Mouse (Mus musculus) monocyte, adult 5-6 weeks (primary cell): ENCODE measurements at regions not wholly inside any gene's neighbourhood (a gene's known extent, or its start where the extent isn't known, plus 50 kb on each side); places are given as distances from the start of the nearest gene placed in this dataset.

ENCODE experiments used
- ATAC-seq: fragments of 153-309, 156-312 bp; replicated peaks from 2 replicates; pipeline ENCODE4 v1.8.0; 2017; ENCODE audit warnings: mild to moderate bottlenecking; ENCODE audit not compliant: low TSS enrichment, insufficient number of reproducible peaks, severe bottlenecking, poor library complexity, low FRiP score

DNA sequence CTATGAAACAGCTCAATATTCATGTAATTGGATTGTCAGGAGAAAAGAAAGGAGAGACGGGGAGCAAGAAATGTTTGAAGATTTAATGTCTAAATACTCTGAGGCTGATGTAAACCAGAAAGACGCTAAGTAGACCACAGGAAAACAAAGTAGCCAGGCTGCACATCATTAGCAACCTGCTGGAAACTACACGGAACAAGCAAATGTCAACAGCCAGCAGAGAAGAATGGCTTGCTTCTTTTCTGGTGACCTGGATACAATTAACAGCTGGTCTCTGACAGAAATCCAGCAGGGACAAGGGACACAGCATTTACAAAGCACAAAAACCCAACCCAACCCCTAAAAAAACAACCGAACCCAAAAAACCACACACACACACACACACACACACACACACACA lies 413.6 kb downstream of the Glrx3 start:
- ATAC-seq: no peak

DNA sequence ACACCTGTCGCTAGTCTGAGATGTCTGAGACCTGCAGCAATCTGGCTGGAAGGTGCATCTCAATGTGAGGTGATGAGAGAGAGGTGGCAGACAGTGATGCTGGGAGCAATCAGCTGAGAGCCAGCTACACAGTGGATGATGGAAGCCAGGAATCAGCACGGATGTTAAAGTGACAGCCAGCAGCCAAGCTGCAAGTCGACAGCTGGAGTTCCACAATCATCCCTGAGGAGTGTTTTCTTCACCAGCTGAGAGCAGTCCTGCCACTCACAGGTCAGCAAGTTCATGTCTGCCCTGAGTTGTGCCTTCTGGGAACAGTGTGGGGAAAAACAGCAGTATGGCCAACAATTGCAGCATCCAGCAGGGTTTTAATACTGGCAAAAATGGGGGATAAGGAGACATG lies 422.3 kb downstream of the Glrx3 start:
- ATAC-seq: no peak

DNA sequence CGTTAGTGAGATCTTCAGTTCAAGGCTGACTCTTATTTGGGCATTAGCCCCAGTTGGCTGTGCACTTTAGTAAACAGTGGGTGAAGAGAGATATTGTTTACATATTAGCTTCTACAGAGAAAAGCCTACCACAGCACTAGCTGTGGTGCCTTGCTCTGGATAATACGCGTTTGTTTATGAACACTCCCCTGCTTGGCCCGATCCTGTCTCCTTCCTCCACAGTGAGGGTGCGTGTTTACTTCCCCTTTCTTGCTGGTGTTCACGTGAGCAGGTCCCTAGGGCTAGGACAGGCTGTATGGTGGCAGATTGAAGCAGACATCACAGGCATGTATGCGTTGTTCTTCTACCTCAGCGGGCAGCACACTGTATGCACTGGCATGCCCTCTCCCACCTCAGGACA lies 423.1 kb downstream of the Glrx3 start:
- ATAC-seq: no peak

DNA sequence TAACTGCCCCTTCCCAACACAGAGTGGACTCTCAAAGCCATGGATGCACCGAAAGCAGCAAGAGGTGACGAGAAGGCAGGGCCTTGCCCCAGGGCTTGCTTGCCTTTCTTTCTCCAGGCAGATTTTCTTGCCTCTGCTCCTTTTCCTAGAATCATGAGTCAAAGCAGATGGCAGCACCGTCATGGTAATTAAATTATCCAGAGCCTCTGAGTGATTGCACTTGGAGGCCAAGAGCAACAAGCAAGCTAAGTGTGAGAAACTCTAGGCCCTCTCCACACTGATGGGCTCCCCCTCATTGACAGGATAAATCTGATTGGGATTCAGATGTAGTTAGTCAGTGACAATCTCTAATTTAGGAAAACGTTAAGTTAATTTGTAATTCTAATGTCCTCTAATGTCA lies 427.5 kb downstream of the Glrx3 start:
- ATAC-seq: no peak

DNA sequence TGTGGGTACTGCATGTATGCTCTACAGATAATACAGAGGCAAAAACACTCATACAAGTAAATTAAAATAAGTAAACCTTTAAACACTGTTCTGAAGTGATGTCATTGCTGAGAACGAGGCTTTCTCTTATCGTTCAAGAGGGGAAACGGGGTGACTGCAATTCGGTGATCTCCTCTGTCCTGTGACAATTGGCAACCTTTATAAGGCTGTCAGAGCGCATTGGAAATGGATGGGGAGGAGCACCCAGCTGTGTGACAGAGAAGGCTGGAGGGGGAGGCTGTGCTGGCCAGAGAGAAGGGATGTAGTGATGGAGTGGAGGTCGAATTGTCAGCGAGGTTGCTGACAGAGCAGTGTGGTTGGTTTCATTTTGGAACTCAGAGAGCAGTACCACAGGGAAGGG lies 428.0 kb downstream of the Glrx3 start:
- no peak for ATAC-seq

DNA sequence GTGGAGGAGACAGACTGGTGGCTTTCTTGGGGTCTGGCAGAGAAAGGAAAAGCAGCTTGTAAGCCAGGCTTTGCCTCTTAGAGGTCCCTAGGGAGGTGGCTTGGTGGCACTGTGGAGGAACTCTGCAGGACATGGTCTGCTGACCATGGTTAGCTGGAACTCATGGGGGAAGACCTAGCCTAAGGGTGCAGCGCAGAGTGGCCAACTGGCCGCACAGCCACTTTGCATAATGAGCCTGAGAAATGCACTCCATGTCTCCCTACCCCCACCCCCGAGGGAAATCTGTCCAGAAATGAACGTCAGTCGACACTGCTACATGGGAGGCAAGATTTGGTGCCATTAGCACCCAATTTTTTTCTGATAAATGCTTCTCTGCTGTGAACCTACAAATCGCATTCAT lies 429.5 kb downstream of the Glrx3 start:
- ATAC-seq: no peak

DNA sequence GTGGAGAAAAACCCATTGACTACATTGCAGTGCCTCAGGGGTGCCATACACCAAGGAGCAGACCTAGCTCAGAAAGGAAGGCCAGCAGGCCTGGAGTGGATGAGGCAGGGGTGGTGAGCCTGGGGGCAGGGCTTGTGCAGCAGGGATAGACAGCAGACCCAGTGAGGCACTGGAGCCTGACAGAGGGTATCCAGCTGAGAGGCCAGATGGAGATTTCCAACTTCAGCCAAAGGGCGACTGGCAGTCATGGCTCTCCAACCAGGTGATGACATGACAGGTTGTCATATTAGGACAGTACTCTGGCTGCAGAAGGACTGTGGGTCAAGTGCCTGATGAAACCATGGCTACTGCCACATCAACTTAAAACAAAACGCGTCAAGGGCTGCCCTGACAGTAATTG lies 431.1 kb downstream of the Glrx3 start:
- ATAC-seq: no peak

DNA sequence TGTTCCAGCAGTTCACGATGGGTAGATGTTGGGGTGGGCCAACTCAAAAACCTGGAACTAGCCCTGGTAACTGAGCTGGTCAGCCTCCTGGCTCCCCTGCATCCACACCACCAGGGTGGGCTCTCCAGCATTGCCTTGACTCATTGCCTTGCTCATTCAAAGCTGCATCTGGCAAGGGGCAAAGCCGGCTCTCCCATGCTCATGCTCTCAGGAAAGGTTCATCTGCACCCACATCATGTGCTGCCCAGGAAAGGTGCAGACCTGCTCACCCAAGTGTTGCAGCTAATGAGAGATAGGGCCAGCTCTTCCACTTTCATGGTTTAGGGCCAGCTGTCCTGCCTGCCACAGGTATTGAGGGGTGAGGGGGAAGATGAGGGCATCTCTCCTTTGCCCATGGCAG lies 437.9 kb downstream of the Glrx3 start:
- ATAC-seq: no peak

DNA sequence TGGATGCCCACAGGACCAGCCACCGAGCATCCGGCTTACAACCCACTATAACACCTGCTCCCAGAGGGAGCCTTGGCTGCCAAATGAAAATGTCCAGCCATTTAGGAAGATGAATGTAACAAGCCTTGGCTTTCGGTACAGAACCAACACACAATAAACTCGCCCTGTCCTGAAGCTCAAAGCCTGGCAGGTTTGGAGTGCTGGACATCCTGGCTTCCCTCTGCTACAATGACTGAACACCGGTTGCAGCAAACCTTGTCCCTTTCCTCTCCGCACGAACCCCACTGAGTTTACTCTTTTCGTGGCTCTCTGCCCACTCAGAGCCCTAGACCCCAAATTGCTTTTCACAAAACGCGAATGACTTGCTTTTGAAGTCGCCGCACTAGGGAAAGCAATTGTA lies 441.9 kb downstream of the Glrx3 start:
- no peak for ATAC-seq

DNA sequence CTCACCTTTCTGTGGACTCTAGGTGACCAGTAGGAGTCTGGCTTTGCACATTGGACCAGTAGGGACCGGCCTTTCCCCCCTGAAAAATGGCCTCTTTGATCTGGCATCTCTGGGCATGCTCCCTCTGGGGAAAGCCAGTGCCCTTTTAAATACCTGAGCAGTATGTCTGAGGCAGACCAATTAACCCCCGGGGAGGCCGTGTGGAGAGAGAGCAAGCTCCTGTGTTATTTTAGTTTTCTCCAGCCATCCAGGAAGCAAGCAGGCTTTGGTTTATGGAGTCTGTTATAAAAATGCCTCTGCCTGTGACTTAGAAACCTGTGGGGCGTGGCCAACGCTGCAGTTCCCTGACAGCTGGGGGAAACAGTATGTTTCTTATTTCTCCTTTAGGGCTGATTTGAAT lies 445.5 kb downstream of the Glrx3 start:
- no peak for ATAC-seq

DNA sequence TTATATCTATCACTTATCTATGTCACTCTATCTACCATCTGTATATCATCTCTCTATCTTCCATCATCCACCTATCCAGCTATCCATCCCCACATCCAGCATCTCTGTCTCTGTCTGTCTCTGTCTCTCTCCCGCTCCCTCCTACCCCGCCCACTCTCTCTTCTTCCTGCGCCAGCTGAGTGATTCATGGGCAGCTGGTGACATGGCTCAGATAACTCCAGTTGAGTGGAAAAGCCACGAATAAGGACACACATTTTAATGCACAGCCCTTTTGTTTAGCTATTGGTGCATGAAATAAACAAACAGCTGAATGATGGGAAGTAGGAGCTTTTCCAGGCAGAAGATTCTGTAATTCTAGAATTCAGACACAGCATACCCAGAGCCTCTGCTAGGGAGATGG lies 446.3 kb downstream of the Glrx3 start:
- no peak for ATAC-seq

DNA sequence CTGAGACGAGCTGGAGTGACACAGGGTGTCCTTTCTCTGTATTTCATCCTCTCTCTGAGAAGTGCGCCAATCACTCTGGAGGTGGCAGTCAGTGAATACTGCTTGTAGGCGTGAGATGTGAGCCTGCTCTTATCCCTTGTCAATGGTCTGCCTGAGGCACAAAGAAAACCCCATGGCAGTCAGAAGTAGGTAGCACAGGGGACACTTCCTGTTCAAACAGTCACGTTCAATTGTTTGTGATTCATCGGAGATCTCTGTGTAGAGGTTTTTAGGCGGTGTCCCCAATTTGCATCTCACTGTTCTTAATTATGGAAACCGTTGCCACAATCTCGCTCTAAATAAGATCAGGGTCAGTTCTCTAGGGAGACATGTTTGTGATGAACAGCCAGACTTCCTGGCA lies 447.7 kb downstream of the Glrx3 start:
- no peak for ATAC-seq

DNA sequence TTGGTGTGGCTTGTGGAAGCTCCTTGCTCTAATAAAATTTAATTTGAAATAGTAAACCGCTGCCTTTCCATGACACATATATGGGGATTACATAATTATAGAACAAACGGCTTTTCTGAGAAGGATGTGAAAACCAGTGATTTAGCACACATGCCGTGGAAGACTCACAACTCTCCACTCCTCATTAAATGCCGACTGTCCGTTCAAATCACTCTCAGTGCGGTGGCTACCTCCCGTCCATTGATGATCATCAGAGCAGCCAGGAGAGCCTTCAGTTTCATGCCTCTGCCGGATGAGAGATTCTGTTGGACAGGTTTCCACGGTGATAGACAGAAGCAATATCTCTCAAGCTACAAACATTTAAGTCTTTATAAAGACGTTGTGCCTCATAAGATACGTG lies 451.3 kb downstream of the Glrx3 start:
- no peak for ATAC-seq

DNA sequence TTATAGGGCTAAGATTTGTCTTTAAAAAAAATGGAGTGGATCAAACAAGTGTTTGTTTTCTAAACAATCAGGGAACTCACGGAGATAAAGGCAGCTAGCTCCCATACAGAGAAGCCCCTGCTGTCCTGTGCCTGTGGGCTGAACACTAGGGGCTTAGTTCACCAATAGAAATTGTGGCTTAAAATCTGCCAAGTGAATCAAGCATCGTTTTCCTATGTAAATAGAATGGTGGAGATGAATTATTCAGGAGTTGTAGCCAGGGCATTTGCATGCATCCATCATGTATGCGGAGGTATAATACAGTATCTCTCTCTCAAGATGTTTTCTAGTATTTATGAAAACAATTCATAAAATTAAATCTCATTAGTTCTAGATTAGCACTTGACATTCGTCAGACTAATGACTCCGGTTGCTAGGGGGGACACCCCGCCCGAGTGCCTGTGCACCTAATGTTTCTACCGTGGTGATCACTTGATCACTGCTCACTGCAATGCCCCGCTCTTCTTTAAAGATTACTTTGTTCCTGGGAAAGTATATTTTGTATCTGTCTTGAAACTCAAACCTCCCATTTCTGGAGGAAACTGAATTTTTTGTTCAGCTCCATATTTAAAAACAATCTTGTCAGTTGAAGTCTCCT lies 469.1 kb downstream of the Glrx3 start:
- no peak for ATAC-seq

DNA sequence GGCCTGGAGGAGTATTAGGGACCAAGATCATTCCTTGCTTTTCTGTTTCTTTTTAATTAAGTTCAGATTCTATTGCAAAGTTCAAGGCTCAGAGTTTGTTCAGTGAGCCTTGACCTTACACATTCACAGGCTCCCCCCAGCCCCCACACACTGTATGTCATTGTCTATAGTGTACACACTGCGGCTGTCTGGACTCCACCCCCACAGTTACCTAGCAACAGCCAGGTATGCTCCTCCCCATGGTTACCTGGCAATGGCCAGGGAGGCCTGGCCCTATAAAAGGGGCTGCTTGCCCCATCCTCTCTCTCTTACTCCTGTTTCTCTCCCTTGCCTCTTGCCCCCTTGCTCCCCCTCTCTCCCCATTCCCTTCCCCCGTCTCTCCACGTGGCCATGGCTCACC lies 472.0 kb downstream of the Glrx3 start:
- ATAC-seq: no peak

DNA sequence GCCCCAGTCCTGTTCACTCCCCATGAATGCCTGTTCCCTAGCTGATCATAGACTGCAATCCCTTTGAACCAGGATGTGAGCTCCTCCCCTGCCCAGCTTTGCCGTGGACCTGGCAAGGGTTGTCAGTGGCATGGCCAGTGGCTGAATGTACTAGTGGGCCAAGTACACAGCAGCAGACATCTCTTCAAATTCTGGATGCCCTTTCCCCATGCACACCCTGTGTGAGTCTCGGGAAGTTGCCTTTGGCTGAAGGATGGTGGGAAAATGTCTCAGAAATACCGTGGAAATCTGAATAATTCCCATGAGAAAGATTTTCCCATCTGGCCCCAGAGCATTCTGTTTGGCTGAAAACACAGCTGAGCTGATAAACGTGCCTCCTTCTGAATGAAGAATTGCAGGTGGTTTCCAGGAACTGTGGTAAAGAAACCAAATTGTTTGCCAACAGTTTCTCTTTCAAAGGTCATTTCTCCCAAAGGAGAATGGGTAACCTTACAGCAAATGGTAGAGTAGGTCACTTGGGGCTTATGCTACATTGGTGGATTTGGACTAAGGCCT lies 476.2 kb downstream of the Glrx3 start:
- no peak for ATAC-seq

DNA sequence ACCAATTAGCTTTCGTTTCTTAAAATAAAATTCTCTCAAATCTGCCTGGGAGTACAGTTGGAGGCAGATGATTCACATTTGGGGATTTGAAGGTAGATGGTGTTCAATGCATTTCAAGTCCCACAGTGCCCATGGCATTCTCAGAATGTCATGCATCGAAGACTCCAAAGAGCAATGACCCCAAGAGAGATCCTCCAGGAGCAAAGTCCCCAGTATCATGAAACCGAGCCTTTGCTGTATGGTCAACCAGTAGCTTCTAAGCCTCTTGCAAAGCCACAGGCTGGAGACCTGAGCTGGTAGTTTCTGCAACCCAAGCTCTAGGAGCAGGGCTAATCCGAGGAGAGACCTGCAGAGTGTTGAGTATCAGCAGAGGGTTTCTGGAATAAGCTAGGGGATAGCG lies 477.1 kb downstream of the Glrx3 start:
- no peak for ATAC-seq

DNA sequence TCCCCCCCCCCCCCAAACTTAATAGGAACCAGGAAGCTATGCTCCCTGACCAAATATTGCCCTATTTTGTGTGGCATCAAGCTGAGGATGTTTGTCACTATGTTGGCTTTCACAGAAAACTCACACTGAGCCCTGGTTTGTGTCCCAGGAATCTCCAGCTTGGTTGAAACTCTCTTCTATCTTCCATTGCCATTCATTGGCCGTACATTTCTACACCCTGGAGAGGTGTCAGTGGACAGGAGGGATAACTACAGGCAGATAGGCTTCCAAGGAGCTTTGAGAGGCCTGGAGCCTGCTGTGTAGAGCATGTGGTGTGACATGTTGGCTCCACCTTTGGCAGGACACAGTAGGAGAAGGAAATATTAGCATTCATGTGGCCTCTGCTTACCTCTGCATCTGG lies 478.9 kb downstream of the Glrx3 start:
- no peak for ATAC-seq

DNA sequence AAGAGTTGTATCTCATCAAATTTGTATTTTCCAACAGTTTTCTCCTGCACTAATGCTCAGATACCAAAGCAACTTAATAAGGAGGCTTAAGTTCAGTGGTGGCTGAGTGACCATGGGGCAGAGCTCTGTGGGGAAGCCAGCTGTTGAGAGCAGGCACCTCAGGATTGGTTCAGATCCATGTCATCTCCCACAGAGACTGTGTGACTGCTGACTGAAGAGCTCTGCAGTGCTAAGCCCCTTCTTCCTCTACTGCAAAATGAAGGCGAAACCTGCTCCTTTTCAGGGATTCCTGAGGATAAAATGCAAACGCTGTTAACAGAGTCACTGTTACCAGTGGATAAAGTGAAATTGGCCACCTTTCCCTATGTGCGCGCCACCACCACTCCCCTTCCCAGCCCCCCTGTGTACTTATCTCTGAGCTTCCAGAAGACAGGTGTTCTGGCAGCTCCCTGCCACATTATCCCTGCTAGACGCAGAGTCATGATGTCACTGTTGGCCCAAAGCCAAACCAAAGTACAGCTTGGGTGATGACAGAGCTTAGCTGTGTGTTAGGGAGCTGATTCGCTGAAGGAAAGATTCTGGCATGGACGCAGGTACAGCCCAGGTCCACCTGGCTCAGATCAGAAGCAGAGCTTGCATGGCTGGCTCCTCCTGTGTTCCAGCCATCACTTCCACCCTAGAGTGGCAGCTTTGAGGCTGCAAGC lies 472.9 kb downstream of the Tcerg1l start:
- ATAC-seq: no peak

DNA sequence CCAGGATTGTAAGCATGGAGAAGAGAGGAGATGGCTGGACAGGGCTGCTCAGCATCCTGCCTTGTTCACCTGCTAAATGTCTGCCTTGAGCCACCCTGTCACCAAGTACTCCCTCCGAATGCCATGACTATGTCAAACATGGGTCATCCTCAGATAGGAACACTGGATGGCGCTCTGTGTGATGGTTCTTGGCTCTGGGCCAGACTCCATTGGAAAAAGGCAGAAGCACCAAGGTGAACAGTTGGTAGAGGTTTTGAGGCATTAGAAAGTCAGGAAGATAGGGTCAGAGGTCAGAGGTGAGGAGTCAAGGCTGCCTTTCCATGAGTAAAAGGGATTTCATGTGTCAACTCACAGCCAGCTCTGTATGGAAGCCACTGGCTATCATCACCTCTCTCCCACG lies 471.9 kb downstream of the Tcerg1l start:
- no peak for ATAC-seq

DNA sequence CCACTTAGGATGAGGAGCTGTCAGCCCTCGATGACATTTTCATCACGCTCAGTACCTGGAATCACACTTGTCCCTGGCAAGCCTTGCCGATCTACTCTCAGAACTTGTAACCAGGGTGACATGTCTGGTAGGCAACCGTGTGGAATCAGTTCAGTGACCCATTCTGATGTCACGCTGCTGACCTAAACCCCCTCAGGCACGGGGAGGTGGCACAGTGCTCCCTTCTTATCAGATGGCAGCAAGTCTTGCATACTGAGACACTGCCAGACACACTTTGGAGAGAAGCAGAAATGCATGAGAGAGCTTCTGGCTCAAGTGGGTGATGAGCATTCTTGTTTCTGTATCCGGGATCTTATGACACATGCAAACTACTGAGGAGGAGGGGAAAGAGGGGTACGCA lies 470.2 kb downstream of the Tcerg1l start:
- ATAC-seq: no peak
